Mouse (Mus musculus) mouse trophoblast stem cell (cell line): ENCODE measurements around the gene Gm9821.

Experiments
- in situ Hi-C, 2 experiments: fragments of 300-500 bp; cut with MseI, MboI; formaldehyde crosslinking; loops; 2 replicates in 1 of 2; 3 replicates in 1 of 2; pipeline ENCODE4 v1.15.1; 2025

Gm9821 gene

DNA sequence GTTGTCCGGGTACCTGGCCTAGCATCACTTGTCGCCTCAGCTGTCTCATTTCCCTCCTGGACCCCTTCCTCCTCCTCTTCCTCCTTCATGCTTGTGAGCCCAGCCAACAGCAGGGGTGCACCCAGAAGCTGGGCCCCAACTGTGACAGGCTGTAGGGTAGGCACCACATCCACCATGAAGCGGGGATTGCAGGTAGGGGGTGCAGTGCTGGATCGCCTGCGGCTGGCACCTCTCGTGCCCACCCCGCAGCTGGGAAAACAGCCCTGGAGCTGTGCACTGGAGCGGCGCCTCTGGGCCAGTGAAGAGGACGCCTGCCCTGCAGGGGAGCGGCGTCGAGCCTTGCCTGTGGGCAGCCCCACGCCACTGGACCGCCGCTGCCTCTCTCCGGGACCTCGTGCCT is at the start of gene Gm9821:
Gene Gm9821 (plus strand): TSS at position 221 of the 400 bp plus-strand sequence.
- in situ Hi-C loops, result no loop called here

DNA sequence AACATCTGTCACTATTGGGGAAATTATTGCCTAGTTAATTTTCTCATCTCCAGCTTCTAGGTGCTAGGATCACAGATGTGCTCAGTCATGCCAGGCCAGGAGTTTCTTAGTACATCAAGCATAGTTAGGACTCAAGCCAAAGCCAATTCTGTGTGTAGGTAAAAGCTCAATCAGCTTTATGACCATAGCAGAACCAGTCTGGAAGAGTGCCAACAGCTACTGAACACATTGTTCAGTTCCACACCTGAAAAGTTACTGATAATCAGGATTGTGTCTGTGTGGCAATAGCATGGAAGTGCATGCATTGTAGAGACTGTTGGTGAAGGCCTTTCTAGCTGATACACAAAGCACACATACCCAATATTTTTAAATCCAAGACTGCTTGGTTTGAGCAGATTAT is 47.5 kb upstream of the Gm9821 start:
- in situ Hi-C loops, result no loop called here

DNA sequence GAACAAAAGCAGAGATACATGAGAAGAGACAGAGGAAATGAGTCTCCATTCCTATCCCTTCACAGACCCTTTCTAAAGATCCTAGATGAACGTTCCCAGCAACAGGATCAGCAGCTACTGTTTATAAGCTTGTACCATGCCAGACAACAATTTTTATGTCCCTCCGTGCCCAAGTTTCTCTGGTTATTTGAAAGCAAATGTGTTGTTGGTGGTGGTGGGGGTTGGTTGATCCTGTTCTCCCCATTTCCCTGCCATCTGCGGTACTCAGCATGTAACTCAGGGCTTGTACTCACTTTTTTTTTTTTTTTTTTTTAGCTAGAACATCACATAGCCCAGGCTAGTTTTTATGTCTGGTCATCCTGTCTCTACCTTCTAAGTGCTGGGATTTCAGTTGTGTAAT is 46.4 kb upstream of the Gm9821 start:
- in situ Hi-C loops, result no loop called here

- in situ Hi-C loops, result no loop called here
Measured at GRCm38 (mm10) chr2:91900431-91900830, 45.1 kb upstream of the Gm9821 start.

GRCm38 (mm10) chr2:91902336-91902735 is 43.2 kb upstream of the Gm9821 start:
- in situ Hi-C loops, result no loop called here

- in situ Hi-C loops, result no loop called here
Measured at GRCm38 (mm10) chr2:91903171-91903925, 42.2 kb upstream of the Gm9821 start.

- in situ Hi-C loops, result no loop called here
Measured at GRCm38 (mm10) chr2:91904618-91905307, 40.7 kb upstream of the Gm9821 start.

GRCm38 (mm10) chr2:91906141-91906540 is 39.4 kb upstream of the Gm9821 start:
- in situ Hi-C loops, result no loop called here

- in situ Hi-C loops, result no loop called here
Measured at GRCm38 (mm10) chr2:91912616-91913015, 32.9 kb upstream of the Gm9821 start.

DNA sequence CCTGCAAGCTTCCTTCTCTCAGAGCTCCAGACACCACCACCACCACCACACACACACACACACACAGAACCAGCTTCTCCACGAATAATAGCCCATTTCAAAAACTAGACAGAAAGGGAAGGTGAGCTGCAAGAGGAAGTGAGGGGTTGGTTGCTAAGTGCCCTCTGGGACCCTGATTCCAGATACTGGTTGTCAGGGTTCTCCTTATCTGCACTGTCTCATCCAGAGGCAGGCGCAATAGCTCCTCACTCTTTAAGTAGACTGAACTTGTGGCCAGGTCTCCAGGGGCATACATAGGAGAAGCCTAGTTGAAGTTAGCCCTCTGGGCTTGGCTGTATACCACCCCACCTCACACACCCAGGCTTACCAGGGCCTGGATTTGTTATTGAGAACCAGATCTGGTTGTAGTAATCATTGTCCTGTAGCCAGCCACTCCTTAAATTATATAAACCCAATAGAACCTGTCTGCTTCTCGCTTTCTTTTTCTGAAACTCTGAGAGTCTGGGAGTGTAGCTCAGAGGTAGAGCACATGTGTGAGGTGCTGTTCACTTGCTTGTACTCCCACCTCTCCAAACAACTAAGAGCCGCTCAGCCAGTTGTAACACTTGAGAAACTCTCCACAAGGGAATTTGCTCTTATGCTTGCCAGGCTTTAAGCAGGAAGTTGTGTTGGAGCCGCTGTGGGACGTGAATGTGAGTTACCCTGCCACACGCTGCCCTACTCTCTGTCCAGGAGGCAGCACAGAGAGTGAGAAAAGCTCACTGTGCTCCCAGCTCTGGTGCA is 32.0 kb upstream of the Gm9821 start:
- in situ Hi-C loops, result no loop called here

GRCm38 (mm10) chr2:91916346-91916977 is 29.0 kb upstream of the Gm9821 start:
- in situ Hi-C loops, result no loop called here

DNA sequence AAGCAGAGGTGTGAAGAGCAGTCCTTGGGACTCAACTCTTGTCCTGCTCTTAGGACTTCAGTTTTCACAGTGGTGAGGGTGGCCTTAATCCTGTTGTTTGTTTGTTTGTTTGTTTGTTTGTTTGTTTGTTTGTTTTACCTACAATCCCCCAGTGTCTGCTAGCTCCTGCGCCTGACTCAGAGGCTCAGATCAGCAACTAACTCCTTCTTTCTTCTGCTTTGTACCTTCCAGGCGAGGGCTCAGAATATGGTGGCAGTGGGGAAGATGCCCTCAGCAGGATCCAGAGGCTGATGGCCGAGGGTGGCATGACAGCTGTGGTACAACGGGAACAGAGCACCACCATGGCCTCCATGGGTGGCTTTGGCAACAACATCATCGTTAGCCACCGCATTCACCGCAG is 28.4 kb upstream of the Gm9821 start:
- in situ Hi-C loops, result no loop called here

- in situ Hi-C loops, result no loop called here
Measured at GRCm38 (mm10) chr2:91920130-91920529, 25.4 kb upstream of the Gm9821 start.

DNA sequence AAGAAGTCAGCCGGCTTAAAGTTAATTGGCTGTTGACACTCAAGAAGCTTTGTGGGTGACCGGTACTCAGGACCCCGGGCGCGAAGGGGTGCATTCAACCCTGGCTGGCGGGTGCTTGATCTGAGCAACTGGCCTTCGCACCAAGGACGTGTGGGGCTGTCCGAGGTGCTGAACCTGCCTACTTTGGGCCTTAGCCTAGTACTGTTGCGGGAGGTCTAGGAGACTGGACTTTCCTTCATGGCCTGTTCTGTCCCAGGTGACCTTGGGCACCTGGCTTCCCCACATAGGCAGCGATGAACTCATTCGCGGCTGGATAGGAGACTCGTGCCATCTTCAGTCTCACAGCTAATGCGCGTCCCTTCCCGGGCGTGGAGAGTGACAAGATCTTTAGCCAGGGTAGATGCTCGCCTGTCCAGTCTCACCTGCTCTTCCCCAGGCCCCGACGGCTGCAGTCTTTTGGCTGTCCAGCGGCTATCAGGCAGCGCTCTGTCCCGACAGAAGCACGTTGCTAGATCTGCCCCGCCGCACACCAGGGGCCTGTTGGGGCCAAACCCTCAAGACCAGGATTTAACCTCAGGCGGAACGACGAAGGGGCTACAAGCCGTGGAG is 24.2 kb upstream of the Gm9821 start:
- in situ Hi-C loops, result no loop called here

DNA sequence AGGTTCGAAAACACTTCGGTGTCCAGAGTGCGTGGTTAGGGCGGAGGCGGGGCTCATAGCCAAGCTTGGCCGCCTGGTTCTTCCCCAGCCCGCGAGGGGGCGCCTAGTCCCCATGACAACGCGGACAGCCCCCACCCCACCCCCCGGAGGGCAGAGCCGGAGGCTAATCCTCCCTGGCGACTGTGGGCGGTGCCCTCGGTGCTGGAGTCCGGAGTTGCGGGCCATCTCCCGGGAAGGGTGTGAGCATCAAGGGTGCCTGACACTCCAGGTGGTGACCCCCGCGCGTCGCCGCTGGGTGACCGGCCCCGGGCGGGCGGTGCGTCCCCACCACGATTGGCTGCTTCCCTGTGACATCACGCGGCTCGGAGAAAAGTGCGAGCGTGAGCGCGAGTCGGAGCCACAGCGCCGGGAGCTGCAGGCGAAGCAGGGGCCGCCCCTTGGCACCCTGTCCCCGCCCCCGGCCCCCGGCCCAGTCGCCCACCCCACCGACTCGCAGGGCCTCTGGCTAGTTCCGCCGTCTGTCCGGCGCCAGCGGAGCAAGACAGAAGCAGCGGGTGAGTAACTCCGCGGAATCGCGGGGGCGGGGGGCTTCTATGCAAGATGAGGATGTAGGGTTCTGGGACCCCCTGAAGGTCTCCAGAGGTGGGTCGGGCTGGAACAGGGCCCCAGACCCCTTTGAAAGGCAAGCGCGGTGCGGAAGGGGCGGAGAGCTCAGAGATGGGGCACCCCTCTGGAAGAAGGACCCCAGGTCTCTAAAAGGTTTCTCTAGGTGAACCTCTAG is 23.5 kb upstream of the Gm9821 start:
- in situ Hi-C loops, result no loop called here

- in situ Hi-C loops, result no loop called here
Measured at GRCm38 (mm10) chr2:91922586-91923414, 22.7 kb upstream of the Gm9821 start.

GRCm38 (mm10) chr2:91923415-91924337 is 21.8 kb upstream of the Gm9821 start:
- in situ Hi-C loops, result no loop called here

GRCm38 (mm10) chr2:91924726-91925125 is 20.8 kb upstream of the Gm9821 start:
- in situ Hi-C loops, result no loop called here

GRCm38 (mm10) chr2:91925442-91925841 is 20.1 kb upstream of the Gm9821 start:
- in situ Hi-C loops, result no loop called here
